Mouse (Mus musculus) CH12.LX (cell line): ENCODE data around the gene Tprkb. TPM values are rescaled to one million over a fixed set of nuclear protein-coding genes. Genes with fewer than 3 reads are reported as not detected.

ENCODE experiments used
- DNase-seq: peaks from one replicate; pipeline ENCODE4 v3.0.0-alpha.2; 2013; ENCODE audit errors: extremely low read depth
- H3K27ac ChIP-seq: 2 replicates; pipeline ENCODE4 v1.5.1; 2012; ENCODE audit warnings: low read depth, mild to moderate bottlenecking, control low read depth, moderate library complexity; ENCODE audit not compliant: insufficient read depth
- H3K27me3 ChIP-seq: replicated peaks from 2 replicates; pipeline ENCODE3; 2012; ENCODE audit warnings: inconsistent platforms
- H3K36me3 ChIP-seq, 2 experiments: replicated peaks in 1 of 2; 2 replicates each; pipeline versions ENCODE3 to v1.6.1; 2012; ENCODE audit warnings: inconsistent platforms in 1 of 2, low read length in 1 of 2, mild to moderate bottlenecking in 1 of 2, mixed read lengths in 1 of 2, moderate library complexity in 1 of 2; ENCODE audit not compliant: control insufficient read depth in 1 of 2, insufficient read depth in 1 of 2
- H3K4me1 ChIP-seq, 2 experiments: 2 replicates each; pipeline ENCODE4 v1.6.1; 2012; ENCODE audit warnings: inconsistent platforms in 1 of 2, moderate library complexity in 1 of 2; ENCODE audit not compliant: insufficient read depth in 2 of 2, control insufficient read depth in 1 of 2
- H3K4me2 ChIP-seq: 2 replicates; pipeline ENCODE4 v1.6.1; 2012; ENCODE audit warnings: low read depth, mild to moderate bottlenecking, control low read depth; ENCODE audit not compliant: poor library complexity, insufficient read depth, severe bottlenecking
- H3K4me3 ChIP-seq, 3 experiments: fragments of 150-350 bp in 1 of 3; sonication (generic) in 1 of 3; replicated peaks in 1 of 3; 2 replicates each; pipeline versions ENCODE3 to v1.5.1; 2011 to 2012; ENCODE audit warnings: low read depth in 2 of 3, low read length in 2 of 3, mild to moderate bottlenecking in 2 of 3, moderate library complexity in 2 of 3, control low read depth in 1 of 3, improper control_type of control experiment in 1 of 3, inconsistent platforms in 1 of 3, mixed read lengths in 1 of 3; ENCODE audit not compliant: poor library complexity in 1 of 3
- H3K79me2 ChIP-seq: replicated peaks from 2 replicates; pipeline ENCODE4 v1.6.1; 2012; ENCODE audit warnings: mild to moderate bottlenecking, moderate library complexity; ENCODE audit not compliant: control insufficient read depth, poor library complexity, insufficient read depth, severe bottlenecking; ENCODE audit errors: extremely low read depth
- H3K9ac ChIP-seq: 2 replicates; pipeline ENCODE4 v1.6.1; 2012; ENCODE audit warnings: low read depth, mild to moderate bottlenecking, control low read depth, moderate library complexity; ENCODE audit not compliant: insufficient read depth
- H3K9me3 ChIP-seq: replicated peaks from 2 replicates; pipeline ENCODE3; 2012; ENCODE audit warnings: low read length, inconsistent platforms, mixed read lengths
- BHLHE40 ChIP-seq: IDR thresholded peaks from 2 replicates; pipeline ENCODE4 v1.6.1; 2011; ENCODE audit warnings: mild to moderate bottlenecking, low read depth, low read length, improper control_type of control experiment
- CHD1 ChIP-seq: IDR thresholded peaks from 2 replicates; pipeline ENCODE4 v1.6.1; 2012; ENCODE audit warnings: low read depth, low read length, improper control_type of control experiment, inconsistent platforms
- CHD2 ChIP-seq: IDR thresholded peaks from 2 replicates; pipeline ENCODE4 v1.6.1; 2011; ENCODE audit warnings: low read length, improper control_type of control experiment
- CTCF ChIP-seq, 2 experiments: IDR thresholded peaks in 1 of 2; conservative IDR thresholded peaks in 1 of 2; 2 replicates each; pipeline ENCODE4 v1.5.1; 2011 to 2012; ENCODE audit warnings: low read depth in 2 of 2, low read length in 2 of 2, improper control_type of control experiment in 1 of 2, inconsistent platforms in 1 of 2, mild to moderate bottlenecking in 1 of 2, moderate library complexity in 1 of 2
- E2F4 ChIP-seq: IDR thresholded peaks from 2 replicates; pipeline ENCODE4 v1.6.1; 2011; ENCODE audit warnings: low read depth, low read length, improper control_type of control experiment; ENCODE audit not compliant: insufficient replicate concordance
- ETS1 ChIP-seq: conservative IDR thresholded peaks from 2 replicates; pipeline ENCODE4 v1.6.1; 2012; ENCODE audit warnings: low read depth, mild to moderate bottlenecking, inconsistent platforms, low read length, improper control_type of control experiment, moderate library complexity
- IRF4 ChIP-seq: IDR thresholded peaks from 2 replicates; pipeline ENCODE4 v1.6.1; 2014; ENCODE audit warnings: low read depth, mild to moderate bottlenecking, inconsistent platforms, low read length, improper control_type of control experiment
- KAT2A ChIP-seq: IDR thresholded peaks from 2 replicates; pipeline ENCODE4 v1.6.1; 2012; ENCODE audit warnings: low read length, improper control_type of control experiment, inconsistent platforms; ENCODE audit not compliant: insufficient replicate concordance
- MAX ChIP-seq: IDR thresholded peaks from 2 replicates; pipeline ENCODE4 v1.6.1; 2011; ENCODE audit warnings: low read length, improper control_type of control experiment
- NELFE ChIP-seq: IDR thresholded peaks from 2 replicates; pipeline ENCODE4 v1.6.1; 2011; ENCODE audit warnings: low read depth, low read length, improper control_type of control experiment
- NRF1 ChIP-seq: IDR thresholded peaks from 2 replicates; pipeline ENCODE4 v1.6.1; 2014; ENCODE audit warnings: low read depth, mild to moderate bottlenecking, inconsistent platforms, low read length, improper control_type of control experiment, moderate library complexity
- POLR2A ChIP-seq: IDR thresholded peaks from 2 replicates; pipeline ENCODE4 v1.6.1; 2011; ENCODE audit warnings: low read depth, mild to moderate bottlenecking, improper control_type of control experiment, low read length
- RAD21 ChIP-seq: IDR thresholded peaks from 2 replicates; pipeline ENCODE4 v1.6.1; 2011; ENCODE audit warnings: low read depth, mild to moderate bottlenecking, low read length, improper control_type of control experiment, moderate library complexity
- RCOR1 ChIP-seq: conservative IDR thresholded peaks from 2 replicates; pipeline ENCODE4 v1.6.1; 2012; ENCODE audit warnings: low read depth, mild to moderate bottlenecking, inconsistent platforms, low read length, improper control_type of control experiment
- SIN3A ChIP-seq: IDR thresholded peaks from 2 replicates; pipeline ENCODE4 v1.6.1; 2012; ENCODE audit warnings: low read length, improper control_type of control experiment, inconsistent platforms
- TBP ChIP-seq: conservative IDR thresholded peaks from 2 replicates; pipeline ENCODE4 v1.6.1; 2011; ENCODE audit warnings: low read depth, low read length, improper control_type of control experiment
- TCF12 ChIP-seq: IDR thresholded peaks from 2 replicates; pipeline ENCODE4 v1.6.1; 2014; ENCODE audit warnings: low read depth, mild to moderate bottlenecking, inconsistent platforms, low read length, improper control_type of control experiment
- UBTF ChIP-seq: IDR thresholded peaks from 2 replicates; pipeline ENCODE4 v1.6.1; 2012; ENCODE audit warnings: low read depth, mild to moderate bottlenecking, inconsistent platforms, low read length, improper control_type of control experiment, moderate library complexity
- USF1 ChIP-seq: IDR thresholded peaks from 2 replicates; pipeline ENCODE4 v1.6.1; 2014; ENCODE audit warnings: low read depth, mild to moderate bottlenecking, inconsistent platforms, low read length, improper control_type of control experiment
- USF2 ChIP-seq: conservative IDR thresholded peaks from 2 replicates; pipeline ENCODE4 v1.6.1; 2011; ENCODE audit warnings: low read depth, low read length, improper control_type of control experiment
- ZC3H11A ChIP-seq: IDR thresholded peaks from 2 replicates; pipeline ENCODE4 v1.6.1; 2012; ENCODE audit warnings: low read depth, mild to moderate bottlenecking, inconsistent platforms, low read length, improper control_type of control experiment
- ZMIZ1 ChIP-seq: IDR thresholded peaks from 2 replicates; pipeline ENCODE4 v1.6.1; 2012; ENCODE audit warnings: low read depth, mild to moderate bottlenecking, inconsistent platforms, low read length, improper control_type of control experiment
- ZNF384 ChIP-seq: IDR thresholded peaks from 2 replicates; pipeline ENCODE4 v1.6.1; 2012; ENCODE audit warnings: low read depth, low read length, improper control_type of control experiment, inconsistent platforms
- dilution Hi-C: fragments of 300-500 bp; cut with MboI; formaldehyde crosslinking; loops from 2 replicates; pipeline ENCODE4 v1.14.3; 2020; ENCODE audit warnings: low sequenced_read_pairs; ENCODE audit not compliant: extremely low pct_unique_long_range_greater_than_20kb, extremely low pct_ligation_motif_present
- in situ Hi-C: fragments of 300-500 bp; cut with MboI; formaldehyde crosslinking; loops from 3 replicates; pipeline ENCODE4 v1.14.3; 2019; ENCODE audit warnings: low sequenced_read_pairs, low pct_ligation_motif_present, low pct_unique_long_range_greater_than_20kb, mixed read lengths
- polyA plus RNA-seq: library from polyadenylated mRNA; unstranded; fragments of >175 nt; gene quantifications from 2 replicates; pipeline ENCODE4 v1.2.1, GENCODE M21; 2012; ENCODE audit warnings: low read depth; ENCODE audit not compliant: insufficient read length
- total RNA-seq, 2 experiments: library from RNA; depleted of rRNA; stranded (reverse); fragments of 300-350 nt in 1 of 2; fragments of >200 nt in 1 of 2; gene quantifications; 2 replicates each; pipeline ENCODE4 v1.2.3; 2012 to 2014

Gene Tprkb
- total and polyA plus RNA-seq, 3 experiments = 21.2 to 59.8 (median 39.7) TPM

GRCm38 (mm10) chr6:85884311-85884710, 27.4 kb upstream of the Tprkb start:
- Histone ChIP-seq H3K9me3 (peaks cover 12% of the 10 kb centered on the region), H3K4me1 (no peaks in the 10 kb centered on the region), H3K4me2 (no peak overlapping the region), H3K79me2 (no peaks in the 10 kb centered on the region), H3K4me3 (no peak overlapping the region), H3K9ac (no peak overlapping the region), H3K36me3 (no peaks in the 10 kb centered on the region), H3K27me3 (peaks cover 16% of the 10 kb centered on the region), H3K27ac (no peak overlapping the region)
- dilution Hi-C loops = no loop called here
- in situ Hi-C loops = no loop called here
- no peak for DNase-seq
- TF ChIP-seq IRF4 = no peak
- no peak for TF ChIP-seq CTCF (conservative IDR thresholded peaks at IDR 0.05 in 1 of 2, IDR thresholded peaks at IDR 0.05 in 1 of 2; ENCODE audit: low read depth in 2 of 2, low read length in 2 of 2)
- TF ChIP-seq USF2 = no peak
- no peak for TF ChIP-seq BHLHE40
- no peak for TF ChIP-seq ZMIZ1
- TF ChIP-seq MAX = no peak
- no peak for TF ChIP-seq RCOR1
- no peak for TF ChIP-seq ZNF384
- no peak for TF ChIP-seq TBP
- no peak for TF ChIP-seq CHD1
- TF ChIP-seq USF1 = no peak
- no peak for TF ChIP-seq E2F4
- no peak for TF ChIP-seq RAD21
- no peak for TF ChIP-seq UBTF
- no peak for TF ChIP-seq SIN3A
- no peak for TF ChIP-seq NELFE
- no peak for TF ChIP-seq NRF1
- no peak for TF ChIP-seq ETS1
- TF ChIP-seq ZC3H11A = no peak
- TF ChIP-seq TCF12 = no peak

GRCm38 (mm10) chr6:85888961-85889360, 22.7 kb upstream of the Tprkb start:
- dilution Hi-C loops (no loop called here), in situ Hi-C loops (no loop called here)
- Histone ChIP-seq H3K79me2 (no peaks in the 10 kb centered on the region), H3K4me3 (no peak overlapping the region), H3K4me2 (no peak overlapping the region), H3K36me3 (no peaks in the 10 kb centered on the region), H3K27ac (no peak overlapping the region), H3K4me1 (no peaks in the 10 kb centered on the region), H3K9me3 (peaks cover 26% of the 10 kb centered on the region), H3K9ac (no peak overlapping the region), H3K27me3 (peaks cover 25% of the 10 kb centered on the region)
- TF ChIP-seq BHLHE40 (no peak), CHD2 (no peak), ZC3H11A (no peak), KAT2A (no peak), POLR2A (no peak), RAD21 (no peak)
- DNase-seq = no peak
